Mouse (Mus musculus) intestine, embryonic 14.5 days (tissue): Measurements from ENCODE around the gene Hist2h2ab. TPM values are rescaled to one million over a fixed set of nuclear protein-coding genes. Genes with fewer than 3 reads are reported as not detected.

Source experiments
- ATAC-seq: fragments of 200-750 bp; cut with Nextera tagmentation; replicated peaks from 2 replicates; pipeline ENCODE4 v1.8.0; 2017; ENCODE audit warnings: low read depth, moderate number of reproducible peaks, moderate TSS enrichment, moderate library complexity; ENCODE audit not compliant: low FRiP score, low TSS enrichment
- DNase-seq: peaks from one replicate; pipeline ENCODE4 v3.0.0-alpha.2; 2018; ENCODE audit warnings: low spot score
- H3K27ac ChIP-seq: fragments of 300-500 bp; sonication (generic); 2 replicates; pipeline ENCODE4 v1.5.1; 2014; ENCODE audit warnings: low read depth, mild to moderate bottlenecking, control low read depth
- H3K27me3 ChIP-seq: fragments of 300-500 bp; sonication (generic); replicated peaks from 2 replicates; pipeline ENCODE4 v1.6.1; 2014; ENCODE audit warnings: low read length, control low read depth; ENCODE audit not compliant: control insufficient read depth, insufficient read depth
- H3K36me3 ChIP-seq: fragments of 300-500 bp; sonication (generic); 2 replicates; pipeline ENCODE4 v1.6.1; 2014; ENCODE audit warnings: low read length, control low read depth; ENCODE audit not compliant: control insufficient read depth, insufficient read depth
- H3K4me1 ChIP-seq: fragments of 300-500 bp; sonication (generic); replicated peaks from 2 replicates; pipeline ENCODE4 v1.6.1; 2014; ENCODE audit warnings: low read length, control low read depth, mixed read lengths; ENCODE audit not compliant: control insufficient read depth, insufficient read depth
- H3K4me2 ChIP-seq: fragments of 300-500 bp; sonication (generic); 2 replicates; pipeline ENCODE4 v1.6.1; 2014; ENCODE audit warnings: low read length
- H3K4me3 ChIP-seq: fragments of 300-500 bp; sonication (generic); 2 replicates; pipeline ENCODE4 v1.5.1; 2014; ENCODE audit warnings: low read depth, low read length, control low read depth, mixed read lengths
- H3K9ac ChIP-seq: fragments of 300-500 bp; sonication (generic); 2 replicates; pipeline ENCODE4 v1.6.1; 2014; ENCODE audit warnings: mild to moderate bottlenecking, low read length
- H3K9me3 ChIP-seq: fragments of 300-500 bp; sonication (generic); 2 replicates; pipeline ENCODE4 v1.6.1; 2016; ENCODE audit warnings: low read length, control low read depth; ENCODE audit not compliant: control insufficient read depth
- WGBS: fragments of 180-500 bp; shearing (Covaris S2); extraction: QIAGEN DNeasy Blood & Tissue Kit; methylation state at CpG from one replicate; pipeline ENCODE4 v1.1.7; 2014; 5-methylcytosine and 5-hydroxymethylcytosine counted together
- polyA plus RNA-seq: library from polyadenylated mRNA; unstranded; fragments of >200 nt; fragmentation: Nextera tagmentation; extraction: Ambion mirVana; gene quantifications from 2 replicates; pipeline ENCODE4 v1.2.1, GENCODE M21; 2014

Hist2h2ab gene
- polyA plus RNA-seq, 1 experiment from 2014 or later = 1.3 TPM

GRCm38 (mm10) chr3:96260220-96260619 lies 40.6 kb downstream of the Hist2h2ab start:
- ATAC-seq = no peak

GRCm38 (mm10) chr3:96261623-96262022 lies 42.0 kb downstream of the Hist2h2ab start:
- Histone ChIP-seq H3K9me3 (no peaks in the 10 kb centered on the region), H3K4me2 (peak overlapping the region; percentile 68), H3K36me3 (no peaks in the 10 kb centered on the region), H3K4me1 (peaks cover 23% of the 10 kb centered on the region), H3K27me3 (no peaks in the 10 kb centered on the region), H3K9ac (peak overlapping the region; percentile 85), H3K27ac (peak overlapping the region; percentile 96), H3K4me3 (no peak overlapping the region)
- ATAC-seq = no peak
- 70% methylated on average over 3 of the region's 3 CpGs for WGBS
- DNase-seq = no peak

More at GRCm38 (mm10) chr3:96260220-96260619, 40.6 kb downstream of the Hist2h2ab start:
- no peak for DNase-seq
- Histone ChIP-seq H3K4me1 (peaks cover 27% of the 10 kb centered on the region), H3K9me3 (no peaks in the 10 kb centered on the region), H3K36me3 (no peaks in the 10 kb centered on the region), H3K4me2 (no peak overlapping the region), H3K27ac (no peak overlapping the region), H3K9ac (no peak overlapping the region), H3K27me3 (no peaks in the 10 kb centered on the region), H3K4me3 (no peak overlapping the region)
- 89% methylated on average over 5 of the region's 5 CpGs for WGBS

- Histone ChIP-seq H3K4me3 (peak overlapping the region; percentile 63), H3K9ac (peak overlapping the region; percentile 85), H3K36me3 (no peaks in the 10 kb centered on the region), H3K9me3 (no peaks in the 10 kb centered on the region), H3K4me1 (peaks cover 23% of the 10 kb centered on the region), H3K4me2 (peak overlapping the region; percentile 68), H3K27ac (peak overlapping the region; percentile 96), H3K27me3 (no peaks in the 10 kb centered on the region)
- DNase-seq = peak; percentile 79
- ATAC-seq = peak; percentile 71
- under 1% methylated on average over 19 of the region's 19 CpGs for WGBS
Observed at GRCm38 (mm10) chr3:96262216-96262875, 42.7 kb downstream of the Hist2h2ab start.

GRCm38 (mm10) chr3:96262979-96263550 lies 43.4 kb downstream of the Hist2h2ab start, which contains the start of gene Hist2h4:
Hist2h4 (minus strand) TSS chr3:96263311.
- DNase-seq = peak; percentile 99
- peak within 1 kb of the TSS; percentile 68 for H3K4me2 ChIP-seq
- 0% methylated on average over 40 of the region's 40 CpGs for WGBS
- H3K27ac ChIP-seq = peak within 1 kb of the TSS; percentile 96
- peak within 1 kb of the TSS; percentile 85 for H3K9ac ChIP-seq
- peak; percentile 86 for ATAC-seq
- no peaks in the 10 kb centered on the region for H3K27me3 ChIP-seq
- H3K9me3 ChIP-seq = no peaks in the 10 kb centered on the region
- H3K36me3 ChIP-seq = no peaks in the 10 kb centered on the region
- H3K4me1 ChIP-seq = peaks cover 28% of the 10 kb centered on the region
- H3K4me3 ChIP-seq = peak within 1 kb of the TSS; percentile 63

- DNase-seq (peak; percentile 89), ATAC-seq (peak; percentile 9; the same call in 1 of the 2 replicates)
- 6% methylated on average over 27 of the region's 27 CpGs for WGBS
- Histone ChIP-seq H3K9me3 (no peaks in the 10 kb centered on the region), H3K4me1 (peaks cover 28% of the 10 kb centered on the region), H3K4me2 (peak overlapping the region; percentile 68), H3K27me3 (no peaks in the 10 kb centered on the region), H3K27ac (peak overlapping the region; percentile 96), H3K9ac (peak overlapping the region; percentile 85), H3K36me3 (no peaks in the 10 kb centered on the region), H3K4me3 (peak overlapping the region; percentile 63)
Observed at GRCm38 (mm10) chr3:96263558-96264403, 44.1 kb downstream of the Hist2h2ab start.

GRCm38 (mm10) chr3:96264404-96264949 lies 44.8 kb downstream of the Hist2h2ab start:
- peak overlapping the region; percentile 63 for H3K4me3 ChIP-seq
- H3K9ac ChIP-seq = peak overlapping the region; percentile 85
- peak overlapping the region; percentile 96 for H3K27ac ChIP-seq
- H3K4me2 ChIP-seq = peak overlapping the region; percentile 68
- no peaks in the 10 kb centered on the region for H3K27me3 ChIP-seq
- H3K4me1 ChIP-seq = peaks cover 28% of the 10 kb centered on the region
- DNase-seq = no peak
- H3K36me3 ChIP-seq = no peaks in the 10 kb centered on the region
- no peaks in the 10 kb centered on the region for H3K9me3 ChIP-seq
- no peak for ATAC-seq
- WGBS = 70% methylated on average over 7 of the region's 7 CpGs

- WGBS = 90% methylated on average over 8 of the region's 8 CpGs
- Histone ChIP-seq H3K4me2 (no peak overlapping the region), H3K27me3 (no peaks in the 10 kb centered on the region), H3K9ac (no peak overlapping the region), H3K27ac (no peak overlapping the region), H3K4me3 (no peak overlapping the region), H3K4me1 (peaks cover 31% of the 10 kb centered on the region), H3K36me3 (no peaks in the 10 kb centered on the region), H3K9me3 (no peaks in the 10 kb centered on the region)
- DNase-seq (no peak), ATAC-seq (no peak)
Observed at GRCm38 (mm10) chr3:96266132-96266710, 46.6 kb downstream of the Hist2h2ab start.

GRCm38 (mm10) chr3:96267541-96267940 lies 47.9 kb downstream of the Hist2h2ab start:
- Histone ChIP-seq H3K9me3 (no peaks in the 10 kb centered on the region), H3K27me3 (no peaks in the 10 kb centered on the region), H3K4me1 (peaks cover 21% of the 10 kb centered on the region), H3K4me3 (0 out of 2 replicates have a peak overlapping the region, but pooled peaks have one; percentile 38), H3K36me3 (no peaks in the 10 kb centered on the region), H3K4me2 (peak overlapping the region; percentile 53), H3K9ac (peak overlapping the region; percentile 48; the same call in 1 of the 2 replicates), H3K27ac (peak overlapping the region; percentile 93)
- WGBS = 78% methylated on average over 4 of the region's 4 CpGs
- DNase-seq = no peak
- ATAC-seq = no peak
